Mouse (Mus musculus) brain, embryonic 14.5 days (tissue): ENCODE results near the gene Vmn1r237. TPM values are rescaled to one million over a fixed set of nuclear protein-coding genes. Genes with fewer than 3 reads are reported as not detected.

Experiments
- DNase-seq: peaks from one replicate; pipeline ENCODE4 v3.0.0-alpha.2; 2011; ENCODE audit warnings: low read depth
- CTCF ChIP-seq: fragments of 200-500 bp; IDR thresholded peaks from 2 replicates; pipeline ENCODE4 v1.5.1; 2012; ENCODE audit warnings: inconsistent platforms, mild to moderate bottlenecking, moderate library complexity, borderline replicate concordance; ENCODE audit not compliant: insufficient read depth, insufficient read length; ENCODE audit errors: extremely low read depth
- POLR2A ChIP-seq: fragments of 200-500 bp; IDR thresholded peaks from 2 replicates; pipeline ENCODE4 v1.6.1; 2012; ENCODE audit warnings: mild to moderate bottlenecking, inconsistent platforms, borderline replicate concordance; ENCODE audit not compliant: poor library complexity, insufficient read depth, insufficient read length, severe bottlenecking; ENCODE audit errors: extremely low read depth
- polyA plus RNA-seq: library from polyadenylated mRNA; depleted of rRNA; stranded (reverse); fragments of >200 nt; gene quantifications from 2 replicates; pipeline ENCODE4 v1.2.3, GENCODE M21; 2012; rRNA removed

Gene Vmn1r237
- not detected in 2 replicates for polyA plus RNA-seq

DNA sequence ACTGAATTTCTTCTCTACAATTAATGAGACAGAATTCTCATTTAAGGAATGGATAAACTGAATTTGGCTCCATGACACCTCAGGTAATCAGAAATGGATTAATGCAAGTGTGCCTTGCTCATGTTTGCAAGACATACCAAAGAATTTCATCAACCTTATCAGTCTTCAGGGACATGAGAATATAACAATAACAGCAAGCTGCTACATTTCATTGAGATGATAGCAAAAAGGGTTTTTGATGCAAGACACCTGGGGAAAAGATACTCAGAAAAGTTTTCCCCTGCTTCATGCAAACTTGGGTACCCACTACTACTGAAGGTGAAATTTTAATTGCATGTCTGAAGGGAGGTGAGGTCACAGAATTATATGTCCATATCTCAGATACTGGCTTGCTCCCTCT, at the start of gene Vmn1r237:
TSS of gene Vmn1r237 (plus strand) at position 301 of the 400 bp plus-strand sequence.
- TF ChIP-seq POLR2A (no peak), CTCF (no peak)
- no peak for DNase-seq

DNA sequence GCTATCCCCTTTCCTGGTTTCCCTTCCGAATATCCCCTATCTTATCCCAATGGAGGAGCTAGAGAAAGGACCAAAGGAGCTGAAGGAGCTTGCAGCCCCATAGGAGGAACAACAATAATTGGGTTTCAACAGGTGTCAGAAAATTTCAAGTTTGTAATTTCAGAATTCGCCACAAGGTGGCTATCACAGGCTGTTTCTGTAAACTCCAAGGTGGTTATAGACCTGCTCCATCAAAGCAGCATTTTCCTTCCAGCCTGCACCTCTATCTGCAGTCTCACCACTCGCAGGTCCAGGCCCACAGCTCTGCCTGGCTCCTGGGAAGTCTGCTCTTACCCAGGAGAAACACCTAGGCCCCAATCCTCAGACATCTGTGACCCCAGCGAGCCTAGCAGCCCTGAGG, 39.6 kb upstream of the Vmn1r237 start:
- peak; percentile 35; the same call in 1 of the 2 replicates for TF ChIP-seq CTCF
- no peak for TF ChIP-seq POLR2A
- DNase-seq, result peak; percentile 47

DNA sequence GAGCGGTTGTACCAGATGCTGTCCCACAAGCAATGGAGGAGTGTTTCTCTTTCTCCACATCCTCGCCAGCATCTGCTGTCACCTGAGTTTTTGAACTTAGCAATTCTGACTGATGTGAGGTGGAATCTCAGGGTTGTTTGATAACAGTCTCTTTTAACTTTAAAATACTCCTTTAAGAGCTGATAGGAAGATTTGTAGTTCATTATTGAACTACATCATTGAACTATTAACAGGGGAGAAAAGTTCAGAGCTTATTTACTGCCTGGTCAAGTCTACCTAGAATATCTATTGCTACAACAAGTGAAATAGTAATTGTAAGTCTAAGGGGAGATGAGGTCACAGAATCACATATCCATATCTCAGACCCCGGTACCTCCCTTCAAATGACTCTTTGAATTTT, 29.0 kb upstream of the Vmn1r237 start, which contains the start of gene Vmn1r236:
TSS of gene Vmn1r236 (plus strand) at position 301 of the 400 bp plus-strand sequence.
- DNase-seq, result no peak
- TF ChIP-seq POLR2A, result no peak
- TF ChIP-seq CTCF, result no peak

DNA sequence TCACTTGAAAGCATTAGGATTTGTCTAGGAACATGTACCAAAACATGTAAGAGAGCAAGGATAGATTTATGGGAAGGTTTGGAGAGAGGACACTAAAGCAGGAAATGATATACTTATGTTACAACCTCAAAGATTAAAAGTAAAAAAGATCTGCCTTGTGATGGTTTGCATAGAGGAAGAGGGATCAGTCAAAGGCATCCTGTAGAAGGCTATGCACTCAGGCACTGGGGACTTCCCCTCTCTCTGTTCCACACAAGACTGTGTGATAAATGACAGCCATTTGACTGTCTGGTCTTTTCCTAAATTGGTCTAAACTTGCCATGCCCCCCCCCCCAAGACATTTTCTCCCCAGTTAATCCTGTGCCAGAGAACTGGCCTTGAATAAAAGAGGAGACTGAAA, 27.3 kb upstream of the Vmn1r237 start:
- DNase-seq, result no peak
- TF ChIP-seq POLR2A (no peak), CTCF (no peak)

DNA sequence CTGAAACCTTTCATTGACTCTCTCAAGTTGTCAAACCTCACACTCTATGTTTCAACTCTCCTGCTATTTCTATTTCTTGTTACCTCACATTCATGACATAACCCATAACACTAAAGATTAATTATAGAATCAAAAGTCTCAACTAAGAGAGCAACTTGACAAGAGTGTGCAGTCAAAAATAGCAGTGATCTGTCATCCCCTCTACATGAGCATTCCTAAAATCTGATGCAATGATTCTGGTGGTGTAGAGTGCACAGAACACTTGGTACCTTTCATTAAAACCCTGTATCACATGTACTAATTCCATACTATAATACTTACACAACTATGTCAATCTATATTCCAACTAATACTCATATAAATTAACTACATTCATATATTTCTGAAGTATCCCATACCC, 22.0 kb upstream of the Vmn1r237 start:
- TF ChIP-seq CTCF, result no peak
- no peak for TF ChIP-seq POLR2A
- DNase-seq, result no peak

Other genes with a start within 250 kb of the Vmn1r237 start
- gene Vmn1r234, start 85.8 kb upstream of the Vmn1r237 start, polyA plus RNA-seq, result not detected in 2 replicates
- not detected in 2 replicates for gene Vmn1r235, start 55.5 kb upstream of the Vmn1r237 start, polyA plus RNA-seq
- not detected in 2 replicates for gene Vmn1r236, start 28.9 kb upstream of the Vmn1r237 start, polyA plus RNA-seq
- gene Zfp677, start 71.9 kb downstream of the Vmn1r237 start, polyA plus RNA-seq, result 2.3 and 2.4 TPM in 2 replicates
- 2.3 TPM in 2 replicates for gene Zfp54, start 111.4 kb downstream of the Vmn1r237 start, polyA plus RNA-seq
- gene Zfp51, start 138.5 kb downstream of the Vmn1r237 start, polyA plus RNA-seq, result 5.3 and 6.1 TPM in 2 replicates
- gene Zfp53, start 177.1 kb downstream of the Vmn1r237 start, polyA plus RNA-seq, result 3.6 and 4.1 TPM in 2 replicates
- 1.0 and 1.5 TPM in 2 replicates for gene Zfp52, start 223.7 kb downstream of the Vmn1r237 start, polyA plus RNA-seq